Mouse (Mus musculus) retina, postnatal 7 days (tissue): ENCODE measurements at regions not wholly inside any gene's neighbourhood (a gene's known extent, or its start where the extent isn't known, plus 50 kb on each side); places are given as distances from the start of the nearest gene placed in this dataset.

ENCODE experiments used
- DNase-seq: peaks from one replicate; pipeline ENCODE4 v3.0.0-alpha.2; 2012; ENCODE audit warnings: low read depth, low spot score

DNA sequence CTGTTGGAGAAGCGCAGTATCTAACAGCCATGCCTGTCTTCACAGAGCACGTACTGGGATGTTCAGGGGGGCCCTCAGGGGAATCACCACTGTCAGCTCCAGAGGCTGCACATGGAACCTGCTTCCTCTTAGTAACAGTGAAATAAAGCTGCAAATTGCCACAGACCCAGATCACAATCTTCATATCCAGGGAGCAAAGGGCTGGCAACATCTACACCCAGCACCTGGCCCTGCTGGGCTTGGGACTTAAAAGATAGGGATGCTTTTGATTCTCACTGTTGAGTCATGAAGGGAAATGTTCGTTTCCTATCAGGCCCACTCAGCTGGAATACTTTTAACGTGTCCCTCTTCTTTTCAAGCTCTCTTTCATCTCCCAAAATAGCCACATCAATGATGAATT lies 322.4 kb upstream of the Trib2 start:
- no peak for DNase-seq

GRCm38 (mm10) chr12:16137801-16138200 lies 321.1 kb upstream of the Trib2 start:
- DNase-seq, result no peak

DNA sequence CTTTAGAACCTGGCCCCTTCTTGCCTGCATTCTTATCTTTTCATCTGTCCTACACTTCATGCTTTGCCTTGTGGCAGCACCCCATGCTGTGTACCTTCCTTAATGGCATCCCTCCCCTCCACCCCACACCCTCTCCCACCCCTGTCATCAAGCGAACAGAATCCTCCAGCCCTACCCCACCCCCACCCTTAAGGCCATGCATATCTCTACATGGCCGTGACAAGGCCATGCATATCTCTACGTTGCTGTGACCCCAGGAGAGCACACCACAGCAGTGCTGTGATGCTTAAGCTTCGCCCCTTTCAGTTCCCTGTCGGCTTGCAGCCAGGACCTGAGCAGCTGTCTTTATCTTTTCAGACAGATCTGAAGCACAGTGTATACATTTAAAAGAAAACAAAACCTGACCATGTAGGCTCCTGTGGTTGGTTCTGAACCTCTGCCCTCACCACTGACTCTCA lies 319.5 kb upstream of the Trib2 start:
- no peak for DNase-seq

DNA sequence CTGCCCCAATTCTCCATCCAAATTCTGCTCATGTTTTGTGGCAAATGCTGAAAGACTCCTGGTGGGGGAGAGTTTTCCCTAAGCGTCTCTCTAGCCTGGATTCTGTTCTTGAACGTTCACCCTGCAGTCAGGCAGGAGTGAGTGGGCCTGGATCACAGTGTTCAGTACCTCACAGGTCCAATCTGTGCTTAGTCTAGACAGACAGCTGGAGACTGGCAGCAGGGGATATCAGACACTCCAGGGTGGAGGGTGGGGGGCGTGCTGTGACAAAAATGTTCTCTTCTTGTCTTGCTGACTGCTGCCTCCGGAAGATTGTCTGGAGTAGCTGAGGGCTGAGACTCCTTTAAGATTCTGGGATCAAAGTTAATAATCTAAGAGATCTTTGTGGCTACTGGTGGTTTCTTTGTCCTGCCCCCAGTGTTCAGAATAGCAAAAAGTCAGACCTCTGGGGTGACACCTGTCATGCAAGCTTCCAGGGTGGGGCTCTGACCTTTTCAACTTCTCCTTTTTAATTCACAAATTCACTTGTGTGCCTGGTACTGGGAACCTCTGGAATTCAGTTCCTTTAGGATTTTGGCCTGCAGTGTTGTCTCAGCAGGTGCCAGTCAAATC lies 319.0 kb upstream of the Trib2 start:
- DNase-seq, result no peak

DNA sequence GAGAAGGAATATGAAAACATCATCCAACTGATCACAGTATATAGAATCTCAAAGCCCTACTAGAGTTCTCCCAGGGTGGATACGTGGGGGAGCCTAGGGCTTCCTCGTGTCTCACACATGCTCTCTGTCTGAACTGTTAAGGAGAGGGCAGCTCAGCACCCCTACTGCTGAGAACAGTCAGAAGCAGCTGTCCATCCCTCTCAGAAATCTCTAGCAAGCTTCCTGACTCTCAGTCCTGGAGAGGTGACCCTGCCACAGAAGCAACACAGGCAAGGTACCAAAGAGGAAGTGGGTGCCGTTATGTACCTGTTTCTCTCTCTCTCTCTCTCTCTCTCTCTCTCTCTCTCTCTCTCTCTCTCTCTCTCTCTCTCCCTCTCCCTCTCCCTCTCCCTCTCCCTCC lies 317.7 kb upstream of the Trib2 start:
- DNase-seq, result no peak

- no peak for DNase-seq
Measured at GRCm38 (mm10) chr12:16133253-16133652, 316.5 kb upstream of the Trib2 start.

- DNase-seq, result no peak
Measured at GRCm38 (mm10) chr12:16131740-16132077, 315.0 kb upstream of the Trib2 start.

DNA sequence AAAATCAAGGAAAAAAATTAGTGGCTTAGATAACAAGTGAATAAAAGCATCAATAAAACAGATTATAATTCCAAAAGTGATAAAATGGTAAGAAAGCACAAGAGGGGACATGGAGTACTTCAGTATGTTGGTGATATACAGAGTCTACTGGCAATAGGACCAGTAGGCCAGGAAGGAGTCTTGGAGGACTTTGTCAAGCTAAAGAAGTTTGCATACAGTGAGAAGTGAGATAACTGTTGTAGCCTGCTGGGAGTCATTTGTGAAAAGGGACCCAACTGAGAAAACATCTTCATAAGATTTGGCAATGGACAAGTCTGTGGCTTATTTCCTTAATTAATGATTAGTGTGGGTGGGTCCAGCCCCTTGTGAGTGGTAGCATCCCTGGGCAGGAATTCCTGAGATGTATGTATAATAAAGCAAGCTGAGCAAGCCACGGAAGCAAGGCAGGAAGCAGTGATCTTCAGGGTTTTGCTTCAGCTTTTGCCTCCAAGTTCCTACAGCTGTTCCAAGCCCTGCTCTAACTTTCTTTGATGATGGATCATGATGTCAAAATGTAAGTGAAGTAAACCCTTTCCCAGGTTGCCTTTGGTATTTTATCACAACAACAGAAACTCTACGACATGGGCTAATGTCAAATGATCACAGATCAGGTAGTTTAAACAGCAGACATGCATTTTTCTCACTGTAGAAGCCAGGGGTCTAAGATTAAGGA lies 314.5 kb upstream of the Trib2 start:
- DNase-seq, result no peak

- DNase-seq, result no peak
Measured at GRCm38 (mm10) chr12:16130605-16131004, 313.9 kb upstream of the Trib2 start.

DNA sequence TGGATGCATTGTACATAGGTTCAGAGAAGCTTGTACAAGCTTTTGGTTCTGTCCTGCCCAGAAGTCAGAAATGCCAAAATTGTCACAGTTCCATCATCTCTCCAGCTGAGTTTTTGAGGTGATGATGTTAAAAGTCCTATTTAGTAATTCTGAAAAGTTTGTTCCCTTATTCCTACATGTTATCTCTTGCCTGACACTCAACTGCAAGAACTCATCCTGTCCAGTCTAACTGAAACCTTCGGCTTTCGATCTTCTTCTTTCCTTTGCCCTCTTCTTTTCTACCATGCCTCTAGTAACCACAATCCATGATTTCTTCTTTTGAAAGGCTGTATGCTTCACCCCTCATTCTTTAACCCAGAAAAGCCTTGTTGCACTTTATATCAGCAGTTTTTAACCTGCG lies 313.2 kb upstream of the Trib2 start:
- DNase-seq, result no peak

GRCm38 (mm10) chr12:16129243-16129642 lies 312.5 kb upstream of the Trib2 start:
- no peak for DNase-seq

- DNase-seq, result no peak
Measured at GRCm38 (mm10) chr12:16124906-16125305, 308.2 kb upstream of the Trib2 start.

DNA sequence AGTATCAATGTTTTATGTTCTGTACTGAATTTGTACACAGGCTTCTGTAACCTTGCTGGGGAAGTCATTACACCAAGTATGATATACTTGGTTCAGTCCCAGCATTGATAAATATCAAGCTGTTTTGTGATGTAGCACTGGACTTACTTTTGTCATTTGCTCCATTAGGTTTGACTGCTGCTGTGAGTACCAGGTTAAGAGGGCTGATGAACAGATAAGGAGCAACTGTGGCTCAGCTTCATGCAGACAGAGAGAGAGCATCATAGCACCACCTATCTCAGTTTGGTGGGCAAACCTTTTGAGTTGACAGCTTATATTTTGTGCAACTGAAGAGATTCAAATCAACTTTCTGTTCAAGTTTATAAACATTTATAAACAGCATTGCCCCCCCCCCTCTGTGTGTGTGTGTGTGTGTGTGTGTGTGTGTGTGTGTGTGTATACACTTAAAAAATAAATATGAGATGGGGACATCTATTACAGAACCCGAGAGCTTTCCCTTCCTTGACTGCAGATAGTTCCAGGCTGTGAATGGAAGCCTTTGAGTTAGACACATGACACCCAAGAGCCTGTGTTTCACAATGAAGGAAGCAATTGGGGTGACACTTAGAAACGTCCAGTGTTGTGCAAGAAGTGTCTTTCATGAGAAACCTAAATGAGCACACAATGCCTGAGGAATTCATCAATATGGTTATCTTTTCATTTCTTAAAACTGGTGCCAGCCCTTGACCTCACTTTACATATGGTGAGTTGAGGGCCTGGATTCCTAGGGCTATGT lies 305.8 kb upstream of the Trib2 start:
- DNase-seq, result no peak

DNA sequence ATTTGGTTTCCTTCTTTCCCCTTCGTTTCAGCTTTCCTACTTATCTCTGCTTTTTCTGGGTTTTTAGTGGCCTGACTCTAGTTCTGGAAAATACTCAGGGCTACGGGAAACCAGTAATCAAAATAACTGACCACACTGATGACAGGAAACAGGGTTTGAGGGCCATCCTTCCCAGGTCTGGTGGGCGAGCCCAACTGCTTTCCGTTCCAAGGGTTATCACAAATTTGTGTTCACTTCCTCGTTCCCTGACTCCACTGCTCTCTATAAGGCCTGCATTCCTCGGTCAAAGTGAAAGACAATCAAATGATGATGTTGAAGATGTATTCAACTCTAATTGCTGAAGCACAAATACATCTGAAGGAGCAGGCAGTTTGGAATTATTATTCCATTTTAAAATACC lies 305.1 kb upstream of the Trib2 start:
- no peak for DNase-seq

DNA sequence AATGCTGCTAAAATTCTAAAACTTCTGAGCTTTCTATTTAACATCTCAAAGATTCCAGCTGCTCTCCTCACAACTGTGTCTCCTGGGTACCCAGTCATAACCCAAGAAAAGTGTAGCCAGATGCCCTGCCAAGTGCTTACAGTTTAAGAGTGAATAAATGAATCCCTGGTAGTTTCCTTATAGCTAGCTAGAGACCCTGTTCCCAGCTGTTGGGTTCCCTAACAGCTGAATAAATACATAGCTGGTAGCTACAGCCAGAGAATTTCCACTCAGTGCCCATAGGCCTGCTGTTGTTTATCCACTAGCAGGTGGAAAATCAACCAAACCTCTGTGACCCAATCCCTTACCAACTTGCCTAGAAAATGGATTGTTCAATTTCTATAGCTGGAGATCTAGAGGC lies 302.0 kb upstream of the Trib2 start:
- no peak for DNase-seq

DNA sequence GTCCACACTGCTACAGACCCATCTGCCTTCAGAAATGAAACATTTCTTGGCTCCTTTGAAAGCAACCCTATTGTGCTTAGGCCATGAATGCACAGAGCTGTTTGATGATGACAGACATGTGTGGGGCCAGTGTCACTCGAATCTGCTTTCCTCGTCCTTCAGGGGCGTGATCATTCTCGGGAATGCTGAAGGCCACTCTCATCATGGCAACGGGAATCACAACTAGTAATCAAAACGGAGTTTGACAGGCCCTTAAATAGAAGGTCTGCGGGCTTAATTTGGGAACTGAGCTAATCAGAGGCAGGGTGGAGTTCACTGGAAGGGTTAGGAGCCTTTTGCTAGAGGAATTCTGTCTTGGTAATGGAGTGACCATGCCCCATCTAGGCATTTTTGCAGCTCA lies 290.2 kb upstream of the Trib2 start:
- no peak for DNase-seq

- no peak for DNase-seq
Measured at GRCm38 (mm10) chr12:16098840-16099239, 282.1 kb upstream of the Trib2 start.

DNA sequence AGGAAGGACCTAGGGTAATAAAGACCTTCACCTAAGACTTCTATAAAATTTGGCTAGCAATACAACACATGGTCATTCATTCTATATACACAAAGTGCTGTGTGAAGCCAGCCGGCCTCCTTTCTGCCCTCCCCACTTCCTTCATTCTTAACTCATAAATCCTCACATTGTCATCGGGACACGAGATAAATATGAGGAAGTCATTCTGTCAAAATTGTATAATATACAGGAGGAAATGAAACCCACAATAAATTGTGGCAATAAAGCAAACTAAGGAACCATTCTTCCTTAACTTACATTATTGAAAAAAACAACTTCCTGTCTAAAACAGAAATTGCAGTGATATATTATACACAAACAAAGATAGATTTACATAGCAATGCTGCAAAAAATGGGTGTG lies 275.9 kb upstream of the Trib2 start:
- no peak for DNase-seq

DNA sequence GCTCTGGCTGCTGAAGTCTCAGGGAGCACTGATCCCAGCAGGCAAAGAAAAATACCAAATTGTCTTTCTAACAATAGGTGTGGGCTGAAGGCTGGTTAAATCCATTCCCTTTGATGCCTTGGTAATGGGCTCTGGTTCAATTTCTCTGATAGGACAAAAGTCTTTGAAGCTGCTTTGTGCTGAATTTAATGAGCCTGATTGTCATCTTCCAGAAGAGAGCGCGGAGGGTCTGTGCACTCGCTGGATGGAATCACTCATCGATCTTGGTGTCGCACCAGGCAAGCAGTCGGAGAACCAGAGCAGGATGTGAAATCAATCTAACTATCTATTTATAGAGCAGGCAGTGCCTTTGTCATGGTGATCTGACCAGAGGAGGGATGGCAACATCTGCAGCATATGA lies 274.6 kb upstream of the Trib2 start:
- no peak for DNase-seq

DNA sequence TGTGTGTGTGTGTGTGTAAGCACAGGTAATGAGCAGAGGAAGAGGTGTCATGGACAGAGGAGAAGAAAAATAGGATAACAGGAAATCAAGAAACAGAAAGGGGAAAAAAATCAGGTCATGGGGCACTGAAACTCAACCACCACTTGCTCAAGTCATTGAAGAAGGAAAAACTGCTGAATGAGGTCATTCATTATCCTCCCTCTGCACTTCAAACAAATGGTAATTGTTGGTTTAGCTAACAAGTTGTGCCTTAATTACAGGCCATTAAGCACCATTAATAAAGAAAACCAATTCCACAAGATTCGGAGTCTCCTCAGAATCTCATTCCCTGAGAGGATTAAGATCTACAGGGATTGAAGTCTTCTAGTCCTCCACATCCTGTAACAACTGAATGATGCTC lies 266.5 kb upstream of the Trib2 start:
- no peak for DNase-seq

- no peak for DNase-seq
Measured at GRCm38 (mm10) chr12:16077215-16077614, 260.5 kb upstream of the Trib2 start.

GRCm38 (mm10) chr12:16075962-16076361 lies 259.2 kb upstream of the Trib2 start:
- no peak for DNase-seq

- no peak for DNase-seq
Measured at GRCm38 (mm10) chr12:16068940-16069339, 252.2 kb upstream of the Trib2 start.
